Mouse (Mus musculus): ENCODE data around the gene Zbtb32. TPM values are rescaled to one million over a fixed set of nuclear protein-coding genes. Genes with fewer than 3 reads are reported as not detected.

Zbtb32 gene
- total and polyA plus RNA-seq, 3 experiments: 20.1 to 32.8 TPM; not detected in 1

- no peaks in the 10 kb centered on the region for H3K9me3 ChIP-seq (replicated peaks; ENCODE audit: insufficient read depth, low read length)
- no peak overlapping the region for H3K4me3 ChIP-seq (ENCODE audit: control insufficient read depth in 1 of 2, insufficient read depth in 1 of 2, low read depth in 2 of 2, low read length in 2 of 2)
- H3K27ac ChIP-seq (ENCODE audit: control insufficient read depth, low read depth, low read length): no peak overlapping the region
- no peak for TF ChIP-seq ETS1 (IDR thresholded peaks at IDR 0.05; ENCODE audit: low read depth, low read length)
- TF ChIP-seq MYB (IDR thresholded peaks at IDR 0.05; ENCODE audit: low read depth, low read length): no peak
- no peak for TF ChIP-seq CTCF (IDR thresholded peaks at IDR 0.05 in 2 of 3, conservative IDR thresholded peaks at IDR 0.05 in 1 of 3; ENCODE audit: control insufficient read depth in 1 of 3, insufficient read depth in 1 of 3, low read depth in 2 of 3, low read length in 3 of 3, poor library complexity in 1 of 3, severe bottlenecking in 1 of 3)
- no peak for TF ChIP-seq MXI1 (IDR thresholded peaks at IDR 0.05; ENCODE audit: low read depth, low read length)
- no peak for TF ChIP-seq USF2 (IDR thresholded peaks at IDR 0.05; ENCODE audit: borderline replicate concordance in 1 of 2, insufficient read depth in 1 of 2, low read depth in 1 of 2, low read length in 2 of 2)
- no peak for TF ChIP-seq ELF1 (IDR thresholded peaks at IDR 0.05; ENCODE audit: low read depth, low read length)
- TF ChIP-seq UBTF (IDR thresholded peaks at IDR 0.05; ENCODE audit: borderline replicate concordance, insufficient read depth, low read depth, low read length): no peak
- no peak for TF ChIP-seq POLR2AphosphoS5 (IDR thresholded peaks at IDR 0.05; ENCODE audit: borderline replicate concordance, low read depth, low read length)
- TF ChIP-seq POLR2A (IDR thresholded peaks at IDR 0.05; ENCODE audit: control insufficient read depth in 1 of 2, insufficient read depth in 1 of 2, low read depth in 1 of 2, low read length in 2 of 2, poor library complexity in 1 of 2): no peak
- TF ChIP-seq USF1 (IDR thresholded peaks at IDR 0.05; ENCODE audit: low read depth, low read length): no peak
- no peak for TF ChIP-seq NELFE (IDR thresholded peaks at IDR 0.05; ENCODE audit: low read depth, low read length)
- TF ChIP-seq NRF1 (IDR thresholded peaks at IDR 0.05; ENCODE audit: insufficient read depth, low read depth, low read length, poor library complexity, severe bottlenecking): no peak
- no peak for TF ChIP-seq SMC3 (IDR thresholded peaks at IDR 0.05; ENCODE audit: low read depth, low read length)
- TF ChIP-seq BHLHE40 (IDR thresholded peaks at IDR 0.05; ENCODE audit: borderline replicate concordance, low read depth, low read length): no peak
- no peak for TF ChIP-seq E2F4 (IDR thresholded peaks at IDR 0.05; ENCODE audit: borderline replicate concordance, low read depth, low read length)
- TF ChIP-seq RCOR1 (IDR thresholded peaks at IDR 0.05; ENCODE audit: low read depth, low read length): no peak
- peaks cover 0 to 2% of the 10 kb centered on the region in 2 experiments; a peak in 2 of 4 replicates for H3K36me3 ChIP-seq (ENCODE audit: control insufficient read depth in 1 of 2, insufficient read depth in 2 of 2, low read length in 2 of 2)
- H3K9ac ChIP-seq (ENCODE audit: control insufficient read depth, low read depth, low read length, poor library complexity, severe bottlenecking): no peak overlapping the region
- no peaks in the 10 kb centered on the region for H3K27me3 ChIP-seq (ENCODE audit: control insufficient read depth in 1 of 2, insufficient read depth in 2 of 2, low read length in 2 of 2)
- no peak for DNase-seq (ENCODE audit: low read depth, low spot score)
- peaks cover 0 to 6% of the 10 kb centered on the region in 2 experiments; a peak in 2 of 4 replicates for H3K4me1 ChIP-seq (ENCODE audit: control insufficient read depth in 1 of 2, insufficient read depth in 2 of 2, low read length in 2 of 2)
- H3K79me2 ChIP-seq (ENCODE audit: control insufficient read depth, insufficient read depth, low read length, poor library complexity): no peaks in the 10 kb centered on the region; the same call in 1 of the 2 replicates
Observed at GRCm38 (mm10) chr7:30602583-30602982, 3.9 kb upstream of the Zbtb32 start.

- no peaks in the 10 kb centered on the region for H3K9me3 ChIP-seq (replicated peaks; ENCODE audit: insufficient read depth, low read length)
- H3K4me3 ChIP-seq (ENCODE audit: control insufficient read depth in 1 of 2, insufficient read depth in 1 of 2, low read depth in 2 of 2, low read length in 2 of 2): peak overlapping the region; percentile 73 to 77
- H3K27ac ChIP-seq (ENCODE audit: control insufficient read depth, low read depth, low read length): peak overlapping the region; percentile 84
- DNase-seq (ENCODE audit: low read depth, low spot score): no peak
- TF ChIP-seq MYC (IDR thresholded peaks at IDR 0.05; ENCODE audit: low read depth, low read length) (no peak), ZMIZ1 (IDR thresholded peaks at IDR 0.05; ENCODE audit: low read depth, low read length) (no peak), GABPA (IDR thresholded peaks at IDR 0.05; ENCODE audit: low read depth, low read length) (no peak), POLR2A (IDR thresholded peaks at IDR 0.05; ENCODE audit: control insufficient read depth in 1 of 2, insufficient read depth in 1 of 2, low read depth in 1 of 2, low read length in 2 of 2, poor library complexity in 1 of 2) (no peak), TAL1 (IDR thresholded peaks at IDR 0.05; ENCODE audit: low read length) (no peak), ETS1 (IDR thresholded peaks at IDR 0.05; ENCODE audit: low read depth, low read length) (no peak), ZC3H11A (IDR thresholded peaks at IDR 0.05; ENCODE audit: low read depth, low read length) (no peak), MAZ (IDR thresholded peaks at IDR 0.05; ENCODE audit: low read depth, low read length) (no peak), NRF1 (IDR thresholded peaks at IDR 0.05; ENCODE audit: insufficient read depth, low read depth, low read length, poor library complexity, severe bottlenecking) (no peak), RAD21 (IDR thresholded peaks at IDR 0.05; ENCODE audit: low read depth, low read length) (no peak), JUND (IDR thresholded peaks at IDR 0.05; ENCODE audit: low read depth, low read length) (no peak), ELF1 (IDR thresholded peaks at IDR 0.05; ENCODE audit: low read depth, low read length) (no peak), NELFE (IDR thresholded peaks at IDR 0.05; ENCODE audit: low read depth, low read length) (no peak), MEF2A (IDR thresholded peaks at IDR 0.05; ENCODE audit: extremely low read depth, insufficient replicate concordance, low read depth, low read length, poor library complexity, severe bottlenecking) (no peak), TBP (IDR thresholded peaks at IDR 0.05; ENCODE audit: low read depth, low read length) (no peak), SMC3 (IDR thresholded peaks at IDR 0.05; ENCODE audit: low read depth, low read length) (no peak), USF2 (IDR thresholded peaks at IDR 0.05; ENCODE audit: borderline replicate concordance in 1 of 2, insufficient read depth in 1 of 2, low read depth in 1 of 2, low read length in 2 of 2) (no peak), CHD1 (IDR thresholded peaks at IDR 0.05; ENCODE audit: low read depth, low read length) (no peak)
- H3K27me3 ChIP-seq (ENCODE audit: control insufficient read depth in 1 of 2, insufficient read depth in 2 of 2, low read length in 2 of 2): no peaks in the 10 kb centered on the region
- H3K4me1 ChIP-seq (ENCODE audit: control insufficient read depth in 1 of 2, insufficient read depth in 2 of 2, low read length in 2 of 2): peaks cover 0 to 6% of the 10 kb centered on the region in 2 experiments; a peak in 2 of 4 replicates
- peaks cover 0 to 2% of the 10 kb centered on the region in 2 experiments; a peak in 2 of 4 replicates for H3K36me3 ChIP-seq (ENCODE audit: control insufficient read depth in 1 of 2, insufficient read depth in 2 of 2, low read length in 2 of 2)
- H3K9ac ChIP-seq (ENCODE audit: control insufficient read depth, low read depth, low read length, poor library complexity, severe bottlenecking): peak overlapping the region; percentile 82
- H3K79me2 ChIP-seq (ENCODE audit: control insufficient read depth, insufficient read depth, low read length, poor library complexity): no peaks in the 10 kb centered on the region; the same call in 1 of the 2 replicates
Observed at GRCm38 (mm10) chr7:30600651-30601050, 1.9 kb upstream of the Zbtb32 start.
